Mouse (Mus musculus): ENCODE measurements at regions not wholly inside any gene's neighbourhood (a gene's known extent, or its start where the extent isn't known, plus 50 kb on each side); places are given as distances from the start of the nearest gene placed in this dataset.
"Not testable (repeated sequence)": the region's sequence is repeated elsewhere in the genome, so short reads cannot be mapped to it uniquely, and the experiment has no call there.

GRCm38 (mm10) chr12:20196386-20196785 lies 242.1 kb downstream of the Gm21863 start:
- ATAC-seq; H3K27me3 ChIP-seq (replicated peaks; ENCODE audit: control insufficient read depth, insufficient read depth, low read length): not testable (repeated sequence)
- 4% methylated on average over 14 of the region's 42 CpGs for WGBS

GRCm38 (mm10) chr12:20196905-20197304 lies 242.6 kb downstream of the Gm21863 start:
- H3K27me3 ChIP-seq (replicated peaks; ENCODE audit: control insufficient read depth, insufficient read depth, low read length); ATAC-seq; H3K9ac ChIP-seq (replicated peaks; ENCODE audit: low read depth, low read length); H3K4me1 ChIP-seq (replicated peaks; ENCODE audit: control insufficient read depth, insufficient read depth, low read length); H3K4me2 ChIP-seq (ENCODE audit: low read length); H3K9me3 ChIP-seq (ENCODE audit: control insufficient read depth, low read length); H3K36me3 ChIP-seq (ENCODE audit: control insufficient read depth, insufficient read depth); H3K27ac ChIP-seq (ENCODE audit: low read length): not testable (repeated sequence)
- H3K4me3 ChIP-seq (replicated peaks; ENCODE audit: low read length): peak overlapping the region; percentile 32
- WGBS: 5% methylated on average over 32 of the region's 37 CpGs

More at GRCm38 (mm10) chr12:20196386-20196785, 242.1 kb downstream of the Gm21863 start:
- H3K27ac ChIP-seq (ENCODE audit: low read length); H3K9me3 ChIP-seq (ENCODE audit: control insufficient read depth, low read length); H3K4me1 ChIP-seq (replicated peaks; ENCODE audit: control insufficient read depth, insufficient read depth, low read length); H3K4me2 ChIP-seq (ENCODE audit: low read length); H3K36me3 ChIP-seq (ENCODE audit: control insufficient read depth, insufficient read depth); H3K9ac ChIP-seq (replicated peaks; ENCODE audit: low read depth, low read length): not testable (repeated sequence)
- H3K4me3 ChIP-seq (replicated peaks; ENCODE audit: low read length): peak overlapping the region; percentile 9; the same call in 1 of the 2 replicates

- not testable (repeated sequence) for H3K9ac ChIP-seq (replicated peaks; ENCODE audit: low read depth, low read length); H3K4me2 ChIP-seq (ENCODE audit: low read length); ATAC-seq; H3K36me3 ChIP-seq (ENCODE audit: control insufficient read depth, insufficient read depth); H3K4me3 ChIP-seq (replicated peaks; ENCODE audit: low read length); H3K27ac ChIP-seq (ENCODE audit: low read length); H3K4me1 ChIP-seq (replicated peaks; ENCODE audit: control insufficient read depth, insufficient read depth, low read length); H3K27me3 ChIP-seq (replicated peaks; ENCODE audit: control insufficient read depth, insufficient read depth, low read length)
- peaks cover 24% of the 10 kb centered on the region for H3K9me3 ChIP-seq (ENCODE audit: control insufficient read depth, low read length)
- 71% methylated on average over 1 of the region's 1 CpGs for WGBS
These were observed 269.6 kb downstream of the Gm21863 start for GRCm38 (mm10) chr12:20223921-20224320.

GRCm38 (mm10) chr12:20226831-20227230 lies 272.5 kb downstream of the Gm21863 start:
- H3K9me3 ChIP-seq (ENCODE audit: control insufficient read depth, low read length): peaks cover 51% of the 10 kb centered on the region
- H3K36me3 ChIP-seq (ENCODE audit: control insufficient read depth, insufficient read depth); H3K27me3 ChIP-seq (replicated peaks; ENCODE audit: control insufficient read depth, insufficient read depth, low read length); H3K4me3 ChIP-seq (replicated peaks; ENCODE audit: low read length); H3K4me2 ChIP-seq (ENCODE audit: low read length); H3K4me1 ChIP-seq (replicated peaks; ENCODE audit: control insufficient read depth, insufficient read depth, low read length); H3K9ac ChIP-seq (replicated peaks; ENCODE audit: low read depth, low read length); ATAC-seq; H3K27ac ChIP-seq (ENCODE audit: low read length): not testable (repeated sequence)
- WGBS: 76% methylated on average over 9 of the region's 9 CpGs

- not testable (repeated sequence) for H3K4me2 ChIP-seq (ENCODE audit: low read length); H3K27me3 ChIP-seq (replicated peaks; ENCODE audit: control insufficient read depth, insufficient read depth, low read length); H3K4me3 ChIP-seq (replicated peaks; ENCODE audit: low read length); H3K4me1 ChIP-seq (replicated peaks; ENCODE audit: control insufficient read depth, insufficient read depth, low read length); H3K27ac ChIP-seq (ENCODE audit: low read length); H3K9ac ChIP-seq (replicated peaks; ENCODE audit: low read depth, low read length); ATAC-seq; H3K36me3 ChIP-seq (ENCODE audit: control insufficient read depth, insufficient read depth)
- peaks cover 58% of the 10 kb centered on the region for H3K9me3 ChIP-seq (ENCODE audit: control insufficient read depth, low read length)
- WGBS: 74% methylated on average over 21 of the region's 21 CpGs
These were observed 273.3 kb downstream of the Gm21863 start for GRCm38 (mm10) chr12:20227427-20228160.

- H3K9me3 ChIP-seq (ENCODE audit: control insufficient read depth, low read length): peaks cover 67% of the 10 kb centered on the region
- H3K4me1 ChIP-seq (replicated peaks; ENCODE audit: control insufficient read depth, insufficient read depth, low read length); H3K27me3 ChIP-seq (replicated peaks; ENCODE audit: control insufficient read depth, insufficient read depth, low read length); H3K4me3 ChIP-seq (replicated peaks; ENCODE audit: low read length); H3K36me3 ChIP-seq (ENCODE audit: control insufficient read depth, insufficient read depth); H3K4me2 ChIP-seq (ENCODE audit: low read length); H3K27ac ChIP-seq (ENCODE audit: low read length); H3K9ac ChIP-seq (replicated peaks; ENCODE audit: low read depth, low read length); ATAC-seq: not testable (repeated sequence)
- 67% methylated on average over 21 of the region's 21 CpGs for WGBS
These were observed 274.2 kb downstream of the Gm21863 start for GRCm38 (mm10) chr12:20228321-20228999.

- not testable (repeated sequence) for H3K27ac ChIP-seq (ENCODE audit: low read length); ATAC-seq; H3K9ac ChIP-seq (replicated peaks; ENCODE audit: low read depth, low read length); H3K4me2 ChIP-seq (ENCODE audit: low read length); H3K27me3 ChIP-seq (replicated peaks; ENCODE audit: control insufficient read depth, insufficient read depth, low read length); H3K4me3 ChIP-seq (replicated peaks; ENCODE audit: low read length); H3K4me1 ChIP-seq (replicated peaks; ENCODE audit: control insufficient read depth, insufficient read depth, low read length); H3K36me3 ChIP-seq (ENCODE audit: control insufficient read depth, insufficient read depth)
- peaks cover 75% of the 10 kb centered on the region for H3K9me3 ChIP-seq (ENCODE audit: control insufficient read depth, low read length)
- WGBS: 76% methylated on average over 8 of the region's 8 CpGs
These were observed 275.1 kb downstream of the Gm21863 start for GRCm38 (mm10) chr12:20229441-20229840.

- peaks cover 75% of the 10 kb centered on the region for H3K9me3 ChIP-seq (ENCODE audit: control insufficient read depth, low read length)
- no peaks in the 10 kb centered on the region for H3K36me3 ChIP-seq (ENCODE audit: control insufficient read depth, insufficient read depth)
- no peak overlapping the region for H3K9ac ChIP-seq (replicated peaks; ENCODE audit: low read depth, low read length)
- ATAC-seq: no peak
- H3K4me3 ChIP-seq (replicated peaks; ENCODE audit: low read length): no peak overlapping the region
- H3K4me1 ChIP-seq (replicated peaks; ENCODE audit: control insufficient read depth, insufficient read depth, low read length): no peaks in the 10 kb centered on the region
- no peaks in the 10 kb centered on the region for H3K27me3 ChIP-seq (replicated peaks; ENCODE audit: control insufficient read depth, insufficient read depth, low read length)
- no peak overlapping the region for H3K4me2 ChIP-seq (ENCODE audit: low read length)
- 61% methylated on average over 27 of the region's 27 CpGs for WGBS
- H3K27ac ChIP-seq (ENCODE audit: low read length): no peak overlapping the region
These were observed 276.0 kb downstream of the Gm21863 start for GRCm38 (mm10) chr12:20230141-20230892.

GRCm38 (mm10) chr12:20230893-20231235 lies 276.6 kb downstream of the Gm21863 start:
- Histone ChIP-seq H3K36me3 (ENCODE audit: control insufficient read depth, insufficient read depth) (no peaks in the 10 kb centered on the region), H3K9ac (replicated peaks; ENCODE audit: low read depth, low read length) (no peak overlapping the region), H3K4me2 (ENCODE audit: low read length) (no peak overlapping the region), H3K9me3 (ENCODE audit: control insufficient read depth, low read length) (peaks cover 75% of the 10 kb centered on the region), H3K27ac (ENCODE audit: low read length) (no peak overlapping the region), H3K4me3 (replicated peaks; ENCODE audit: low read length) (no peak overlapping the region), H3K4me1 (replicated peaks; ENCODE audit: control insufficient read depth, insufficient read depth, low read length) (no peaks in the 10 kb centered on the region), H3K27me3 (replicated peaks; ENCODE audit: control insufficient read depth, insufficient read depth, low read length) (no peaks in the 10 kb centered on the region)
- ATAC-seq: no peak
- 71% methylated on average over 8 of the region's 8 CpGs for WGBS
